Mouse (Mus musculus) E14TG2a.4 (cell line): ENCODE measurements around the gene Auts2.

Experiments
- CTCF ChIP-seq: conservative IDR thresholded peaks from 2 replicates; pipeline ENCODE4 v1.5.1; 2014; ENCODE audit warnings: low read length
- NANOG ChIP-seq: IDR thresholded peaks from 2 replicates; pipeline ENCODE4 v1.6.1; 2014; ENCODE audit warnings: borderline replicate concordance, low read length, mixed read lengths
- POU5F1 ChIP-seq: IDR thresholded peaks from 2 replicates; pipeline ENCODE4 v1.6.1; 2014; ENCODE audit warnings: low read length, borderline replicate concordance

DNA sequence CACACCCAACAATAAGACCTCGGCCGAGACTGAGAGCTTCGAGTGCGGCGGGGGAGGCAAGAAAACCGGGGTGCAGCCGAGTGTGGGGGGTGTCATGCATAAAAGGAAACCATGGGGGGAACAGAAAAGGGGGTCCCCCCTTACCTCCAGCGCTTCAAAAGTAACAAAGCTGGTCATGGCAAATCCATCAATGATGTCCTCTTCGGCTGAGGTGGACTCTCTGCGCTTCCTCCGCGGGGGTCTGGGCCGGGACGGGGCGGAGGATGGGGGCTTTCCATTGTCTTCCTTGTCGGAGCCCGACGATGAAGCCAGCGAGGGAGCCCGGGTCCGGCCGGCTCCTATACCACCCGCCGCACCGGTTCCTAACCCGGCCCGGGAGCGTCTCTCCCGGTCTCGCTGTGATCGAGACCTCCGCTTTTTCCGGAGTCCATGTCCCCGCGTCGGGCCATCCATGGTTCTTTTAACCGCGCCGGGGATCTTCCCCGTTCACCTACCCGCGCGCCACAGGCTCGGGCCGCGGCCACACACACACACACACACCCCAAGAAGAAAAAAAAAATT, 1.7 kb downstream of the Auts2 start:
- TF ChIP-seq CTCF = no peak
- no peak for TF ChIP-seq POU5F1
- TF ChIP-seq NANOG = no peak
